Mouse (Mus musculus) natural killer cell, adult 2 months (primary cell): ENCODE measurements around the gene Poc5.

Experiments
- DNase-seq, 2 experiments: peaks; one replicate each; pipeline ENCODE4 v3.0.0; 2022; ENCODE audit warnings: low spot score in 2 of 2

Gene Poc5

DNA sequence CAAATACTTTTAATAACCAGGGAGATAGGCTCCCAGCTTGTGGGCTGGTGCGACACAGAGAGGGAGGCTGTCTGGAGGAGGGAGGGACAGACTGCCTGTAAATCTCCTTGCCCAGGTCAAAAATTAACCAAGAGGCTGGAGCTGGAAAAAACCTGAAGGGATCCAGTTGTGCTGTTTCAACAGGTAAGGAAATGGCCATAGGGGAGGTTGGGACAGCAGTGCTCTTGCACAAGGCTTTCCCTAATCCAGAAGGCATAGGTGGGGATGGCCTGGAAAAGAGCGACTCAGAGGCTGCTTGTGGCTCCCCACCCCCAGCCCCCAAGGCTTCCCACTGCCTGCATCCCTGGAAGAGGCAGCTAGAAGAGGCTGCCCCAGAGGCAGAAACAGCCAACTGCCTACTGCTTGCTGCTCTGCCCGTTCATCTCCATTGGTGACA lies 44.3 kb downstream of the Poc5 start:
- no peak for DNase-seq

DNA sequence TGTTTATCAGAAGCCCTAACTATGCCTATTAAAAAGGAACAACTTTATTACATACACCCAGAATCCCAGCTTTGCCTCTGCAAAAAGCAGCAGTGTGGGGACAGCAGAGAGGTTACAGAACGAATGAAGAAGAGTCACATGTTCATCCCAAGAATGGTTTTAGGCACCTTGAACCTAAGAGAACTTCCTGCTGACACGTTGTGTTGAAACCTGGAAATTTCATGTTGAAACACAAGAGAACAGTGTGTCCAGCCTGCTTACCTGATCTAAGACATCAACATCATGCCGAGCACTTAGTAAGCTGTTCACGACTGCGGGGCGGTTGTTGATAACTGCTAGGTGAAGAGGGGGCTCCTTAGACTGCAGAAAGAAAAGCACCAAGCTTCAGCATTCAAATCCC lies 44.9 kb downstream of the Poc5 start:
- no peak for DNase-seq

DNA sequence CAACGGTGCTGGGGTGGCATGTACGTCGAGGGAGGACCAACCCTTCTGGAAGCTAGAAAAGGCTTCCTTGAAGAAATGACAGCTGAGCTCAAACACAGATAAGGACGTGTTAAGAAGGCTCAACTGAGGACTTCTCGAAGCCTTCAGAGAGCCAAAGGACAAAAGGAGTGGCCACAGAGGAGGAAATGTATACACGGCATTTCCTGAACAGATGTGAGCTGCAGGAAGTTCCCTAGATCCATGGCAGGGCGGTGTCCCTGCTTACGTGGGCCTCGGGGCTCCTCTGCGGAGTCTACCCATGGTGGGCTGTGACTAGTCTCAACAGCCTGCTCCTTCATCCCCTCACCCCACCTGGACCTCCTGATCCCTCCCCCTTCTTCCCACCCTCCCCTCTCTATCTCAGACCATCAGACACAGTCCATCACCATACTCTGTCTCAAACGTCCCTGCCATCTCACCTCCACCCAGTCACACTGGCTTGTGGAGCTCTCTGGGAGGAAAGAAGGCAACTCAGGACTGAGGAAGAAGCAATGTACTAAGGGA lies 45.6 kb downstream of the Poc5 start:
- peak in 1 of 2 experiments; percentile 13 for DNase-seq

DNA sequence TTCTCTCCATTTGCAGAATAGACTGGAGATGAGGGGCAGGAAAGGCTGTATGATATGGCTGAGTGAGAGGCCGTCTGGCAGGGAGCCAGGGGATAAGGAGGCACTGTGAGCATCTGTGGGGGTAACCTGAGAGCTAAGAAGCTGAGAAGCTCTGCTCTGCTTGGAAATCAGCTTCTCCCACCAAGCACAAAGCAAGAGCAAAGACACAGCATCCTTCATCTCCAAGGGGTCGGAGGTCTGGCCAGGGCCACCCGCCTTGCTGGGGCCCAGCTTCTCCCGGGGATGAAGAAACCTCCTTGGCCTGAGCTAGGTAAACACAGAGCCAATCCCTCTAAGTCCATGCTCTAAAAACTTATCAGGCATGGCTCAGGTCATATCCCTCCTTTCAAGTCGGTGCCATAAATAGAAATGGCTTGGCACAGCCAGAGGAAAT lies 46.8 kb downstream of the Poc5 start:
- no peak for DNase-seq

DNA sequence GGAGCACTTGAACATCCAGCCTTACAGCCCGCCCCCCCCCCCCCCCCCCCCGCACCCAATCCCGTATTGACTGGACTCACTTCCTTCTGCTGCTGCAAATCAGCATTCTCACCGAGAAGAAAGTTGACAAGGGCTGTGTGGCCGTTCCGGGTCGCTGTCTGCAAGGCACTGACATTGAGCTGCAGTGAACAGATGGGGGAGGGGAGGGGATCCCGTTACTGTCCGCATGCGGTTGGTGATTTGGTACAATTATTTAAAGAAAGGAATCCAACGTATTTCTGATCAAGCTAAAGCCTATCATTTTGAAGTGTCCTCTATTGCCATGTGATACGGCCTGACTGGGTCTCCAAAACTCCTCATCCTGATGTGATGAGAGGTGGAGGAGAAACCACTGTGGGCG lies 47.7 kb downstream of the Poc5 start:
- DNase-seq: no peak

DNA sequence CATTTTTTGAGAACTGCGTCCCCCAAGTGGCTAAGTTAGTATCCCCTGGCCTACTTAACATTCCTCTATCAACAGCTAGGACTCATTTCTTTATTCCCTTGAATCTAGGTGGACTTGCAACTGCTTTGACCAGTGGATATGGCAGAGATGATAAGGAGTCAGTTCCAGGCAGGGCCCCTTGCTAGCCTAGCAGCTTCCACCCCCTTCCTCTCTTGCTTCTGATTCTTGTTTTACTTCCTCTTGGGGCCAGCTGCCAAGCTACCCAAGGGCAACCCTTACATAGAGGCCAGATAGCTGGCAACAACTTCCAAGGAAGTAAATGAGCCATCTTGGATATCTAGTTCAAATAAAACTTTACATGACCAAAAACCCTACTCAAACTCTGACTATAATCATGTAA lies 48.8 kb downstream of the Poc5 start:
- DNase-seq: no peak

DNA sequence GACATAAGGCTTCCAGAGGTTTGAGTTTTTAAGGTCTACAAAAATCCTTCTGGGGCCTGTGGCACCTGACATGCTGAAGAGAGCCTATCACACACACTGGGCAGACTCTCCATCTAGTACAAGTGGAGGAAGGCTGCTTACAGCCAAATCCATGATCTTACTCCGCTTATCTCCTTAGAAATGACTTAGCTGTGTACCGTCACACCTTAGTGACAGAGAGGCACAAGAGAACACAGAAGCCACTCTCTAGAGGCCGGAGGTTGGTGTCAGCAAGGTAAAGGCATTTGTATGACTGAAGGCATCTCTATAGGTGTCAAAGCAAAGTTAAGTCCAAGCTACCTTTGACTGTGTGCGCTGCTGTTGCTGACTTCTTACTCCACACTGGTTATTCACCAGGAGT lies 52.3 kb downstream of the Poc5 start:
- no peak for DNase-seq

DNA sequence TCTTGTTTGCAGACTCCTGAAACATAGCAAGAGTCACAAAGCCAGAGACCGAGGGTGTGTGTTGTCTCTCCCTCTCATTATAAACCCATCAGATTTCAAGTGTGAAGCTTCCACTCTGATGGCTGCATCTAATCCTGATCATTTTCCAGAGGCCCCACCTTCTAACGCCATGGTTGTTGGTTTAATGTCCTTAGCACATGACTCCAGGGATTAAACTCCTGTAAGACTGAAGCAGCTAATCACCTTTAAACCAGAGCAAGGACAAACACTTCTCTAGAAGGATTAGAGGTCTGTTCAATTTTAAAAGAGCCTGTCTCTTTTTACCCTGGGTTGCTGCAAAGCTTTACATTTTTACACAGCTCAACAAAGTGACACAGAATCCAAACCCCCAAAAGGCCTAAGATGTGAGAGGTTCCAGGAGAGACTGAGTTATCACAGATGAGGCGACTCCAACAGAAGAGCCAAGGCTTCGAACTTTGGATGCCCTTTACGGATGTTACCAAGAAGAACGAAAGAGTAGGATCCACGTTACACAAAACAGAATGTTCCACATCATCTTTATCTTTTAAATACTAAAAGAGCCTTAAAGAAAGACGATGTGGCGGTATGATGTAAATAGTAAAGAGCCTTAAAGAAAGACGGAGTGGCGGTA lies 62.2 kb downstream of the Poc5 start:
- no peak for DNase-seq

DNA sequence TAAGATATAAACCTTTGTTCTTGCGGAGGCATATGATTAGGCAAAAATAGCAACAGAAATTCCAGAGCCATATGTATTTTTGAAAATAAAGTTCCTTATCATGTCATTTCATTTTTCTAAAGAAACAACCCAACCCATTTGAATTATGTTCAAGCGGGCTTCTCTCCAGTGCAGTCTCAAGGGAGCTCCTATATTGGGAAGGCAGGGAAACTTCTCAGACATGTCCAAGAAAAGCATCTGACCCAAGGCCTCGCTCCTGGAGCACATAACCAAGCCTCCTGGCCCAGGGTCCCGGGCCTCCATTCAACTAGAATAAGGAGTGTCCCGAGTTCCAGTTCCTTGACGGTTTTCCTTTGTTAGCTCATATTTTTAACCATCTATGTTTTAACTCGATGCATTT lies 62.8 kb downstream of the Poc5 start:
- no peak for DNase-seq

DNA sequence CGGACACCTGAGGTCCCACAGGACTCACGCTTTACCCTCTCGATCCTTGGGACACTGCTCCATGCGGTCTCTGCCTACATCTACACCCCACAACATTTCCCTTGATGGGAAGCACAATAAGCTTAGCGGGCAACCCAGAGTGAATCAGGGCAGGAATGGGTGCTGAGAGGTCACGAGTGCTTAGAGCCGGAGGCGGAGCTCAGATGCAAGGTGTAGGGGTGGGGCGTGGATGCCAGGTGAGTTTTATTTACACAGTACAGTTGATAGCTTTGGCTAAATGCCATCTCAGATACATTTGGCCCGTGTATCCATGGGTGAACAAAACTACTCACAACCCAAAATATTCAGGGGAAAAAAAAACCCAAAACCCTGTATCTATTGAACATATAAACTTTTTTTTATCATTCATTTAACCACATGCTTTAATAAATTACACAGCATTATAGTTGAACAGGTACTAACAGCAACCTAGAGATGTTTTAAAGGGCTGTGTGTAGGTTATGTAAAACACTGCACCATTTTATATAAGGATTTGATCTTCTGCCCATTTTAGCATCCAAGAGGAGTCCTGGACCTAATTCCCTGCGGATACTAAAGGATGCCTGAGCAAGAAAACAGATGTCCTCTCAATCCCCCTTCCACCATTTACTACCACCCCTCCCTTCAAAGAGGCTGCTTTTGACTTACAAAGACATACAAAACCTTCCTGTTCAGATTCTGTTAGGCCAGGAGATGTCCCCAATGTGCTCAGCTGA lies 63.5 kb downstream of the Poc5 start:
- DNase-seq: no peak

DNA sequence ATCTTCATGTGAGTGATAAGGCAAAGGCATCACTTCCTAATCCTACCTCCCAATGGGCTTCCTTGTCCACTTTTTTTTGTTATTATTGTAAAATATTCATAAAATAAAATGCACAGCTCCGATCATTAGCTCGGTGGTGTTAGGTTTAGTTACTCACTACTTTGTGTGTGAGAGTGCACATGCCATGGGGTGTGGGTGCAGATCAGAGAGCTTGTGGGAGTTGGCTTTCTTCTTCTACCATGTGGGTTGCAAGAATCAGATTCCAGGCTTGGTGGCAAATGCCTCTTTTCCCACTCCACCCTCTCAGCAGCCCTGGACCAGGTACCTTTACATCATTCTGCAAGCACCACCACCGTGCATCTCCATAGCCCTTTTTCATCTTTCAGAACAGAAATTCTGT lies 64.5 kb downstream of the Poc5 start:
- no peak for DNase-seq

DNA sequence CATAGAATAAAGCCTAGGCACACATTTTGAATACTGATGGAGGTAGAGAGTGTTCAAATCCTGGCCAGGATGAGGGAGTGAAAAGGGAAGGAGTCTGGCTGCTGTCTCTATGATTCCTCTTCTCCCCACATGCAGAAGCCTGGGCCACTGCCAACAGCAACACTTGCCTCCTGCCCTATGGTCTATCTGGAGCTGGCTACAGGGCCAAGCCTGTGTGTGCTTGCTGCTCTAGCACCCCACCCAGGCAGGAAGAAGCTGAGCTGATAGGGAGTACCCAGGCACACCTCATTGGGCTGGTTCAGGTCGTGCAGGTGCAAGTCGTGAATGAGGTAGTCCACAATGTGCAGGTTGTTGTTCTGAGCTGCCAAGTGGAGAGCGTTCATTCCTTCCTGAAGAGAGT lies 66.2 kb downstream of the Poc5 start:
- DNase-seq: no peak

DNA sequence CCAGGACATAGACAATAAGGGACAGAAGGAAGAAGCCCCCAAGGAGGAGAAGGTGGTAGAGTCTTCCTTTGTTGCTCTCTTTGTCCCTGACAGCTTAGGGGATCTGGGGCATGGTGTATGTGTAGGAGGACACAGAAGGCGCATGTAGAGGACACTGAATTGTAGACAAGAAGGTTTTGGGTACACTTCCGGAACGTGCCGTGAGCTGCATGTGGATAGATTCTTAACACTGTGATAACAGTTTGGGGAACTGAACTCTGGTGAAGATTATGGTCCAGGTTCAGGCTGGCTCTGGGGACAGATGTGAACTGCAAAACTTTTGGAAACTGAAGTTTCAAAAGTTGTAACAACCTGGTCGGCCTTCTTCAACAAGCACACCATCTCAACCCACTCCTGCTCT lies 69.5 kb downstream of the Poc5 start:
- DNase-seq: no peak

DNA sequence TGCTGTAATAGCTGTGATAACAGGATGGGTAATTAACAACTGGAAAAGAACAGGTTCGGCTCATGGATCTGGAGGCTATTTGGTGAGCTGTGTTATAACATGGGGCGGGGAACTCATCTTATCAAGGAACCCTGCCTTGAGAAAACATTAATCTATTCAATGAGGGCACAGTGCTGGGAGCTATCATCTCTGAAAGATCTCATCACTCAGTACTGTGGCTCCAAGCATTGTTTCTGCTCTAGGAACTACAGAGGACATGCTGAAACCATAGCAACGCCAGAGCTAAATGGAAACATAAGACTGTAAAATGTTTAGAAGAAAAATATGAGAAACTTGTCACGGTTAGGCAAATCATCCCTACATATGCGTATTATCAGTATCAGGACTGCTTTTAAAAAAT lies 69.9 kb downstream of the Poc5 start:
- DNase-seq: no peak

DNA sequence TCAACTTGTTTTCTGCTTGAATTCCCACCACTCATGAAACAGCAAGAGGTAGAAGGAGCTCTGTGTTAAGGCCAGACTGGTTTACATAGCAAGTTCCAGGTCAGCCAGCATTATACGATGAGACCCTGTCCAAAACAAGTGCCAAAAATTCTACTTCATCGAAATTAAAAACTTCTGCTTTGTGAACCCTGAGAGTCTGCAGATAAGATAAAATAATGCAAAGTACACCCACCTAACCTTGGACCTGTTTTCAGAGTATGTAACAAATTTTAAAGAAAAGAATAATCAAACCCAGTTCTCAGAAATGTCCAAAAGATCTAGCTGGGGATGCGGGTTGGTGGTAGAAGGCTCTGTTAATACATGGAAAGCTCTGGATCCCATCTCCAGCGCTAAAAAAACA lies 70.5 kb downstream of the Poc5 start:
- no peak for DNase-seq

DNA sequence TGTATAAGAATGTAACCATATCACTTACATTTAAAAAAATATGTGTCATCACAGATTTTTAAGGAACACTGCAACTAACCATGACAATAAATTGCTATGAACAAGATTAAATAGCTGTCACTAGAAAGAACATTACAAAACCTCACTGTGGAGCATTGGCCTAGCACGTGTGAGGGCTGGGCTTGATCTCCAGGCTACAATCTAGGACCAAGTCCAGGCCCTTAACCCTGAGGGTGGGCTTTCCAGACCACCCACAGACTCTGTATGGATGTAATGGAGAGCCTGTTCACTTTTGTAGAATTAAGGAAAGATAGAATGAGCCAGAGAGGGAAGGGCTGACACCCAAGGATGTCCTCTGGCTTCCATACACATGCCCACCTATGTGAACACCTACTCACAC lies 74.5 kb downstream of the Poc5 start:
- DNase-seq: no peak

DNA sequence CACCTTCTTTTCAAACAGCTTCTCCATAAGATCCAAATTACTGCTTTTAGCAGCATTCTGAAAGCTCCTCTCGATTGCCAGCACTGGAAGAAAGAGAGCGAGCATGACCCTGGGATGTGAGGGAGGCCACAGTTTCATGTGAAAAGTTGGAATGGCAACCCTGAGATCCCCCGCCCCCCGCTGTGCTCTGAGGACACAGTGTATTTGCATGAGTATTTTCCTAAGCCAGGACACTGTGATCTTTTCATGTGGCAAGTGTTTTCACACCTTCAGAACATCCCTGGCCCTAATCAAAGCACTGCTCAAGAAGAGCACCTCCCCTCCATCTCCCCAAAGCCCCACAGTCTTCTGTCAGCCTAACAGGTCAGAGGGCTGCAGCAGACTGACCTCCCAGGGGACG lies 77.2 kb downstream of the Poc5 start:
- DNase-seq: no peak
